Mouse (Mus musculus): ENCODE measurements at regions not wholly inside any gene's neighbourhood (a gene's known extent, or its start where the extent isn't known, plus 50 kb on each side); places are given as distances from the start of the nearest gene placed in this dataset.

GRCm38 (mm10) chr6:99782996-99783395, 56.8 kb upstream of the Prok2 start:
- in situ Hi-C loops (cut with MboI, MseI), result loop anchor here (5.0 kb wide), 1 partner anchor 96 kb away; no protein-coding TSS in a partner anchor
